Mouse (Mus musculus): Measurements from ENCODE around the gene Arhgap31. TPM values are rescaled to one million over a fixed set of nuclear protein-coding genes. Genes with fewer than 3 reads are reported as not detected.

Gene Arhgap31
- polyA plus RNA-seq, 1 experiment from 2014 or later, result 8.8 TPM

DNA sequence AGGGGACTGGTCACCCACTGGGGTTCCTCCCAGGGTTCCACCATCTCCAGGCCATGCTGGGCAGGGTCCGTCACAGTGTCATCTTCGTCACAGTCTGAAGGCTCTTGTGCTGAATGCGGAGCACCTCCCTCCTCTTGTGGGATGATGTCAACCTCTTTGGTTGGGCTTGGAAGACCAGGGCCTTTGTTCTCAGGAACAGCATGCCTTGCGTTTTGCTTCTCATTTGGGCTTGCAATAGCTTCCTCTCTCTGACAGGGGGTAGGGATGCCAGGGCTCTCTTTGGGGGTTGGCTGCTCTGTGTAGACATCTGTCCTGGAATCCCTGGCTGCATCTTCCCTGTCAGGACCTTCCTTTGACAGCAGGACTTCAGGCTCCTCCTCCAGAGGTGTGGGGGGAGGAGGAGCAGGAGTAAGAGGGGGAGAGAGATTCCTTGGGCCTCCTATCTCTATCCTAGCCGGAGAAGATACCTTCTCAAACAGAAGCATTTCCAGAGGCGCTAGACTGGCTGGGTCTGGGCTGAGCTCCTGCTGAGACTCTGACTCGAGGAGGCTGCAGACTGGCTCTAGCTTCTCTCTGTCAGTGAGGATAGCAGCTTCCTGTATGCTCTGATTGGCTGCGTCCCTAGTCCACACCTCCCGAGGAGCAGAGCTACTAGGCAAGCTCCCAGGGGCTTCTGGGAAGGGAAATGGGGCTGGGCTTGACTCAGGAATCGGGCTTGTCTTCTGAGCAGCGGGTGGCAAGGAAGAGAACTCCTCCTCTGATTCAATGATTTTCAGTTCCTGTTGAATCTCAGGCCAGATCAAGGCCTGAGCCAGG, 109.9 kb downstream of the Arhgap31 start:
- H3K4me1 ChIP-seq, result no peaks in the 10 kb centered on the region
- H3K4me3 ChIP-seq (replicated peaks), result no peak overlapping the region
- H3K36me3 ChIP-seq (replicated peaks), result no peaks in the 10 kb centered on the region
- H3K27me3 ChIP-seq, result no peaks in the 10 kb centered on the region
- no peak overlapping the region for H3K4me2 ChIP-seq
- no peaks in the 10 kb centered on the region for H3K9me3 ChIP-seq
- H3K9ac ChIP-seq, result no peak overlapping the region
- no peak for ATAC-seq (ENCODE audit: low FRiP score)
- 56% methylated on average over 11 of the region's 11 CpGs for WGBS
- H3K27ac ChIP-seq, result no peak overlapping the region

DNA sequence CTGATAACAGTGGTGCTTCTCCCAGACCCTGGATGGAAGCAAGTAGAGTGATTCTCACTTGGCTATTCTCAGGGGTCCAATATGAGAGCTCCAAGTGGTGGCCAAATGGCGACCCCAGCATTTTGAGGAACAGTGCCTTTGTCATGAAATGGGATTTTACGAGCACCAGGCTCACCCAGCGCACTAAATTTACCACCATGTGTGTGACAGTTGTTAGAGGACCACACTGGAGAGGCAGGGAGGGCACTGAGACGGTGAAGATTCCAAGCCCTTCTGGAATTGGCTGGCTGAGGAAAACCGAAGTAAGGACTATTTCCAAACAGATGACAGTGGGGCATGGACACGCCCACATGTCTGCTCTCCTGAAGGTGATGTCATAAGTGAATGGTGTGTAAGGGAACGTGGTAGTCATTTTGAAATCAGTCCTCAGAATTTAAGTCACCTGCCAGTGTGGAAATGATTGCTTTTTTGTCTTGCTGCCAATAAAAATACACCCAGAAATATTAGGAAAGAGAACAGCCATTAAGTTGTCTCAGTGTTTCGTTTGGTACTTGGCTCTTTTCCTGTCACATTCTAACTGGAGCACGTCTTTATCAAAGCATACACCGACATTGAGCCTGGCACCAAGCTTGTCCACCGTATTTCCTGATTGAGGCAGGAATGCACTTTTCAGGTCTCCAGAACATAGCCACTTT, 113.9 kb downstream of the Arhgap31 start:
- no peak overlapping the region for H3K4me3 ChIP-seq (replicated peaks)
- no peak overlapping the region for H3K4me2 ChIP-seq
- peaks cover 4% of the 10 kb centered on the region; the same call in 1 of the 2 replicates for H3K36me3 ChIP-seq (replicated peaks)
- H3K9ac ChIP-seq, result no peak overlapping the region
- no peaks in the 10 kb centered on the region for H3K27me3 ChIP-seq
- no peak overlapping the region for H3K27ac ChIP-seq
- no peaks in the 10 kb centered on the region for H3K9me3 ChIP-seq
- H3K4me1 ChIP-seq, result no peaks in the 10 kb centered on the region
- WGBS, result 82% methylated on average over 11 of the region's 11 CpGs
- ATAC-seq (ENCODE audit: low FRiP score), result no peak

DNA sequence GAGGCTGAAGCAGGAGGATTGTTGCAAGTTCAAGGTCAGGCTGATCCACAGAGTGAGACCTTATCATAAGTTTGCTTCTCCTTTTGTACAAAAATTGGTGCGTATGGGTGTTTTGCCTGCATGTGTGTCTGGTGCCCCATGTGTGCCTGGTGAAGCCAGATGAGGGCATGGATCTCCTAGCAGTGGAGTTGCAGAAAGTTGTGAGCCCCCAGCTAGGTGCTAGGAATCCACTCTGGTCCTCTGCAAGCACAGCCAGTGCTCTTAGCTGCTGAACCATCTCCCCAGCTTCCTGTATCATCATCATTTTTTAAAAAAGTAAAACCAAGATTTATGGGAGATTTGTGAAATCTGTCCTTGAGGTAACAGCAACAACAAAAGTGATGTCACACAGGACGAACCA, 116.4 kb downstream of the Arhgap31 start:
- no peak overlapping the region for H3K9ac ChIP-seq
- H3K27ac ChIP-seq, result no peak overlapping the region
- no peaks in the 10 kb centered on the region for H3K27me3 ChIP-seq
- H3K4me2 ChIP-seq, result no peak overlapping the region
- H3K4me1 ChIP-seq, result no peaks in the 10 kb centered on the region
- no peak overlapping the region for H3K4me3 ChIP-seq (replicated peaks)
- H3K36me3 ChIP-seq (replicated peaks), result peaks cover 21% of the 10 kb centered on the region
- 89% methylated on average over 2 of the region's 2 CpGs for WGBS
- no peaks in the 10 kb centered on the region for H3K9me3 ChIP-seq
- no peak for ATAC-seq (ENCODE audit: low FRiP score)

DNA sequence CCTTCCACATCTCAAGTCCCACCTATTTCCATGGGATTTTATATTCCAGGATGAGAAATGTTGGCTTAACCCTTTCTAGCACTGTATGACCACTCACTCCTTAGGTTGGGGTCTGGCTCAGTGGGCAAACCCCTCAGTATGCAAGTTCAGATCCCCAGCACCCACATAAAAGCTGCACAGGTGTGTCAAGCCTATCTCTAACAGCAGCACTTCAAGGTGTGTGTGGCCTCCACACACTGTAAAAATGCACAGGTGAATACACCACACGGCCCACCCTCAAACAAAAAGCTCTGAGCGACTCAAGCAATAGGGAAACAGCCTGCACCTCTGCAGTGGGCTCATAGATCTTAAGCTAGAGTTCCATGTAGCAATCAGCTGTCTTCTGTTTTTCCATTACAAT, 117.0 kb downstream of the Arhgap31 start:
- H3K9ac ChIP-seq, result no peak overlapping the region
- H3K4me2 ChIP-seq, result no peak overlapping the region
- H3K36me3 ChIP-seq (replicated peaks), result peaks cover 25% of the 10 kb centered on the region
- H3K4me3 ChIP-seq (replicated peaks), result no peak overlapping the region
- no peak for ATAC-seq (ENCODE audit: low FRiP score)
- H3K27ac ChIP-seq, result no peak overlapping the region
- no peaks in the 10 kb centered on the region for H3K9me3 ChIP-seq
- H3K4me1 ChIP-seq, result no peaks in the 10 kb centered on the region
- 86% methylated on average over 2 of the region's 2 CpGs for WGBS
- no peaks in the 10 kb centered on the region for H3K27me3 ChIP-seq

DNA sequence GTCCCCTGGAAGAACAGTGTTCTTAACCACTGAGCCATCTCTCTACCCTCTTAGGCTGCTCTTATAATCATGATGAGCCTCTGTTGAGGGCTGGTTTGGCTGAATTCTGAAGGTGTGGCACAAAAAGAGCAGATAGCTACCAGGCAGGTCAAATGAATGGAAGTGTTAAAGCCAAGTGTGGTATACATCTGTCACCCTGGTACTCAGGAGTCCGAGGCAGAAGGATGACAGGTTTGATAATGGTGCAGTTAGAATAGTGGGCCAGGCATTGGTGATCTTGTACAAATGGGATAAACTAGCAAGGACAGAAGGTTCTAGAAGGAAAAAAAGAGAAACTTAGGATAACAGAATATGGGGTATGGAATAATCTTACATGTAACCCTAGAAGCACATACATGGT, 118.6 kb downstream of the Arhgap31 start:
- Histone ChIP-seq H3K4me2 (no peak overlapping the region), H3K4me1 (no peaks in the 10 kb centered on the region), H3K9ac (no peak overlapping the region), H3K27ac (no peak overlapping the region), H3K9me3 (no peaks in the 10 kb centered on the region), H3K36me3 (replicated peaks) (peaks cover 34% of the 10 kb centered on the region), H3K27me3 (no peaks in the 10 kb centered on the region), H3K4me3 (replicated peaks) (no peak overlapping the region)
- 95% methylated on average over 1 of the region's 1 CpGs for WGBS
- no peak for ATAC-seq (ENCODE audit: low FRiP score)

- H3K9me3 ChIP-seq, result no peaks in the 10 kb centered on the region
- H3K36me3 ChIP-seq (replicated peaks), result peaks cover 49% of the 10 kb centered on the region
- no peaks in the 10 kb centered on the region for H3K4me1 ChIP-seq
- ATAC-seq (ENCODE audit: low FRiP score), result no peak
- H3K27me3 ChIP-seq, result no peaks in the 10 kb centered on the region
- H3K4me3 ChIP-seq (replicated peaks), result no peak overlapping the region
- 89% methylated on average over 4 of the region's 4 CpGs for WGBS
- no peak overlapping the region for H3K4me2 ChIP-seq
- no peak overlapping the region for H3K9ac ChIP-seq
- no peak overlapping the region for H3K27ac ChIP-seq
These were observed 120.1 kb downstream of the Arhgap31 start for GRCm38 (mm10) chr16:38592946-38593345.

DNA sequence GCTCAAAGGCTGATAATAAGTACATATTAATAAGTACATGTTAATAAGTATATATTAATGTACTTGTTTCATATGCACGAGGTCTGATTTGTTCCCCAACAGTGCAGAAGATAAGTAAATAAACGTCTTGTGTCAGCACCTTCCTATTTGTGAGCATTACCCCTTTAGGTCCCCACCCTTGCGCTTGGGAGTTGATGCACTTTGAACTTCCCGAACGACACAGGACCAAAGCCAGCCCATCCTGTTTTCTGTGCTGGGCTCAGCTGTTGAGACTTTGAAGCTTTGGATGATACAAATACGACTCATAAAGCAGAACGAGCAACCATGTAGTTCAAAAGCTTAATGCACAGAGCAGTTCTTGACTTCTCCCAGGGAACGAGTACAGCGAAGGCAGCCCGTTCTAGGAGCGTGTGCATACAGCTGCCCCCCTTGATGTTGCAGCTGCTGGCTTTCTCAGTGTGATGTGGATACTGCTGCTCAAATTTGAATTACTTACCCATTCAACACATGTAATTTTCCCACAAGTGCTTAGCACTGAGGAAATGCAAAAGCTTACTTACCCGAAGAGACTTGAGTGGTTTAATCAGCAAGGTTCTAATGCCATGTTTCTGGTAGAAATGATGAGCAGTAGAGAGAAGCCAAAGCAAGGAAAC, 120.9 kb downstream of the Arhgap31 start:
- no peak overlapping the region for H3K9ac ChIP-seq
- H3K4me2 ChIP-seq, result no peak overlapping the region
- no peaks in the 10 kb centered on the region for H3K27me3 ChIP-seq
- no peaks in the 10 kb centered on the region for H3K9me3 ChIP-seq
- H3K27ac ChIP-seq, result no peak overlapping the region
- H3K4me3 ChIP-seq (replicated peaks), result no peak overlapping the region
- no peak for ATAC-seq (ENCODE audit: low FRiP score)
- no peaks in the 10 kb centered on the region for H3K4me1 ChIP-seq
- 81% methylated on average over 12 of the region's 12 CpGs for WGBS
- H3K36me3 ChIP-seq (replicated peaks), result peaks cover 57% of the 10 kb centered on the region

DNA sequence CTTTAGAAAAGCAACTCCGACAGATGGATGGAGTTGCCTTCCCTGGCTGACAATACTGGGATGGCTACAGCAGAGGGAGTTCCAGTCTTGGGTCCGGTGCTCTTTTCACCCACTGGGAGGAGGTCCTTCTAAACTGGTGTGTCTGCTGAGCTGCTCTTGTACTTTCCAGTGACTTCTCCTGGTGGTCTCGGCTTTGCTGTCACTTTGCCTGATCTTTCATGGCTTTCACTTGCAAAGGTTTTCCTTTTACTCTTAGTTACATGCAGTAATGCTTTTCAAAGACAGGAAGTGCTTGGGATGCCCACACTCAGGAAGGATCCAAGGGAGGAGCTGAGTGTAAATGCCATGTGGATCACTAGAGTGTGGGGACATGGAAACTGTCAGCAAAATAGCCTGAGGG, 121.6 kb downstream of the Arhgap31 start:
- Histone ChIP-seq H3K27ac (no peak overlapping the region), H3K4me1 (no peaks in the 10 kb centered on the region), H3K27me3 (no peaks in the 10 kb centered on the region), H3K9me3 (no peaks in the 10 kb centered on the region), H3K4me3 (replicated peaks) (no peak overlapping the region), H3K9ac (no peak overlapping the region), H3K4me2 (no peak overlapping the region), H3K36me3 (replicated peaks) (peaks cover 63% of the 10 kb centered on the region)
- ATAC-seq (ENCODE audit: low FRiP score), result no peak
- 87% methylated on average over 3 of the region's 3 CpGs for whole genome bisulfite sequencing

- 87% methylated on average over 4 of the region's 4 CpGs for WGBS
- H3K27me3 ChIP-seq, result no peaks in the 10 kb centered on the region
- no peak for ATAC-seq (ENCODE audit: low FRiP score)
- H3K27ac ChIP-seq, result no peak overlapping the region
- H3K9ac ChIP-seq, result no peak overlapping the region
- H3K36me3 ChIP-seq (replicated peaks), result peaks cover 85% of the 10 kb centered on the region
- H3K9me3 ChIP-seq, result no peaks in the 10 kb centered on the region
- H3K4me1 ChIP-seq, result no peaks in the 10 kb centered on the region
- H3K4me3 ChIP-seq (replicated peaks), result no peak overlapping the region
- no peak overlapping the region for H3K4me2 ChIP-seq
These were observed 125.5 kb downstream of the Arhgap31 start for GRCm38 (mm10) chr16:38587572-38587971.

DNA sequence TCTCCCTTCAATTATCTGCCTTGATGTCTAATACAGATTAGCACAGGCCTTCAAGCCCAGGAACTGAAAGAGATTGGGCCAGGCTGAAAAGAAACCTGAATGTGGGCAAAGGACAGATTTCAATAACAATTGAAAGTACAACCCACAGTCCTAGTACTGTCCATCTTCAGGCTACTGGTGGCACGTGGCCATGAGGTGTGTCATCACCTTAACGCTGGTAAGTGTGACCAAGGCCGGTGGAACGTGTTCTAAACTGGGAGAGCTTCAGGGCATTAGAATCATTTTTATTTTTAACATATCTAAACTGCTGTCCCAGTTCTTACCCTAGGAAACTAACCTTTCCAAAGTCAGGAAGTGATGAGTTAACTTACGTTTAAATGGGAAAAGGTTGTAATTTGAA, 125.9 kb downstream of the Arhgap31 start:
- 92% methylated on average over 5 of the region's 5 CpGs for WGBS
- no peak overlapping the region for H3K4me3 ChIP-seq (replicated peaks)
- peaks cover 86% of the 10 kb centered on the region for H3K36me3 ChIP-seq (replicated peaks)
- ATAC-seq (ENCODE audit: low FRiP score), result no peak
- H3K9ac ChIP-seq, result no peak overlapping the region
- no peak overlapping the region for H3K27ac ChIP-seq
- no peaks in the 10 kb centered on the region for H3K9me3 ChIP-seq
- H3K27me3 ChIP-seq, result no peaks in the 10 kb centered on the region
- H3K4me1 ChIP-seq, result no peaks in the 10 kb centered on the region
- no peak overlapping the region for H3K4me2 ChIP-seq

DNA sequence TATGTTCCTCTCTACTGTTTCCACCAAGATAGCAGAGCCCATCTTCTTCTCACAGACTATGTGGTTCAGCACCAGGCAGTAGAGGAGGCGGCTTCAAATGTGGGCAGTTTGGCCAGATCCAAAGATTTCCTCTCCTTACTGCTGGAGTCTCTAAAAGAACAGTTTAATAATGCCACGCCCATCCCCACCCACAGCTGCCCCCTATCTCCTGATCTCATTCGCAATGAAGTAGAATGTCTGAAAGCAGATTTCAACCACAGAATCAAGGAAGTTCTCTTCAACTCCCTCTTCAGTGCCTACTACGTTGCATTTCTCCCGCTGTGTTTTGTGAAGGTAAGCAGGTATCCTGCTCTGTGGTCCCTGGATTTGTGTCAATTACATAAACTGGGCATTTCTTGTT, 127.9 kb downstream of the Arhgap31 start:
- 94% methylated on average over 5 of the region's 5 CpGs for WGBS
- Histone ChIP-seq H3K27me3 (no peaks in the 10 kb centered on the region), H3K36me3 (replicated peaks) (peaks cover 77% of the 10 kb centered on the region), H3K9ac (no peak overlapping the region), H3K9me3 (no peaks in the 10 kb centered on the region), H3K4me3 (replicated peaks) (no peak overlapping the region), H3K4me1 (no peaks in the 10 kb centered on the region), H3K27ac (no peak overlapping the region), H3K4me2 (no peak overlapping the region)
- ATAC-seq (ENCODE audit: low FRiP score), result no peak

DNA sequence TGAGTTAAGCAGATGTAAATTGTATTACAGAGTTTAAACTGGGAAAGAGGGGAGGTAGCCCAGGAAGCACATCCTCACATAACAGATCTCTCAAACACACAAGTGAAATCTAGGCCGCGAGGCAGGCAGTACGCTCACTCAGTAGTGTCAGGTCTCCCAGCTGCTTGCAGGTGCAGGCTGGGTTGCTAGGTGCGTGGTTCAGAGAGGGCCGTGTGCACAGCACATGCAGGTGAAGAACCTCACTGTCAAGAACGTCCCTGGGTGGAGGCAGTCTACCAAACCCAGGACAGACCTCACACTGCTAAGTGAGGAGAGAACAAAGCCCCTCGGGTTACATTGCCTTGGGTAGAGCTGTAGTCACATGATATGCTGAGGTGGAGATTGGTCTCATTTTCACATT, 128.3 kb downstream of the Arhgap31 start:
- H3K4me2 ChIP-seq, result no peak overlapping the region
- no peak for ATAC-seq (ENCODE audit: low FRiP score)
- no peak overlapping the region for H3K9ac ChIP-seq
- no peaks in the 10 kb centered on the region for H3K4me1 ChIP-seq
- no peak overlapping the region for H3K4me3 ChIP-seq (replicated peaks)
- H3K27ac ChIP-seq, result no peak overlapping the region
- no peaks in the 10 kb centered on the region for H3K9me3 ChIP-seq
- no peaks in the 10 kb centered on the region for H3K27me3 ChIP-seq
- peaks cover 76% of the 10 kb centered on the region for H3K36me3 ChIP-seq (replicated peaks)
- 94% methylated on average over 7 of the region's 7 CpGs for WGBS

Measured in forebrain, embryonic 12.5 days (tissue).